ENCODE assay signal across 30 mouse cellular contexts in the genomic region with DNA sequence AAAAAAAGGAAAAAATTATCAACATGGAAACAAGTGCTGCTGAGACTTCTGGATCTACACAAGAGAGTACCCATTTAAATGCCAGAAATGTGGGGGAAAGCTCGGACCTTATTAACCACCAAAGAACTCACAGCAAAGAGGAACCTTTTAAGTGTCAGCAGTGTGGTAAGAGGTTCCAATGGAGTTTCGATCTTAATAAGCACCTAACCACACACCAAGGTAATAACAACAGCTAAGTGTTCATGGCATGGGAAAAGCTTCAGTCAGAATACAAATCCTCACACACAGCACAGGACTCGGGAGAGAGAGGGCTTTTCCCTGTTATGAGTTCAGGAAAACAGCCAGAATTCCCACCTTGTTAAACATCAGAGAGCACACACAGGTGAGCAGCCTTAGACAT. TPM values are rescaled to one million over a fixed set of nuclear protein-coding genes. Genes with fewer than 3 reads are reported as not detected.
"Had no signal": no experiment of that assay in that cellular context is flagged by ENCODE, and none has a peak within 500 bp of the region (broad histone marks: within the 10 kb centered on the region; RNA-seq: fewer than 3 reads in every experiment).

No protein-coding gene starts in this region.

- ATAC-seq: liver, postnatal 0 days; lung, postnatal 0 days had no signal

- DNase-seq: kidney, adult 8-10 months; kidney, postnatal 10 days; kidney, postnatal 36 days; layer of hippocampus, postnatal 36 days; left cerebral cortex, postnatal 4 days; liver, postnatal 0 days; lung, embryonic 14.5 days; midbrain, embryonic 14.5 days; thymus, adult 2 months; thymus, postnatal 25 days had no signal

RNA-seq across cellular contexts. Expression of a gene that starts 54.3 kb away (rescaled TPM):
- total RNA-seq: layer of hippocampus, adult 8-10 months; layer of hippocampus, postnatal 10 days; layer of hippocampus, postnatal 36 days; left cerebral cortex, adult 2 months; left cerebral cortex, postnatal 14 days; left cerebral cortex, postnatal 4 days; megakaryocyte progenitor cell, adult 5-6 weeks; megakaryocyte-erythroid progenitor cell, adult 5-6 weeks; midbrain, postnatal 0 days had no signal
- polyA plus RNA-seq: kidney, embryonic 15.5 days; limb, embryonic 12.5 days; limb, embryonic 15.5 days; liver, embryonic 11.5 days; liver, embryonic 14.5 days; liver, postnatal 0 days; lung, embryonic 14.5 days; lung, postnatal 0 days; midbrain, embryonic 11.5 days; midbrain, embryonic 14.5 days; midbrain, postnatal 0 days; neural tube, embryonic 11.5 days; neural tube, embryonic 14.5 days; small intestine, adult 2 months; spleen, adult 2 months; stomach, embryonic 16.5 days; testis, adult 2 months; thymus, adult 2 months had no signal

RNA-seq across cellular contexts. Expression of a gene that starts 58.5 kb away (rescaled TPM):
- total RNA-seq: layer of hippocampus, adult 8-10 months; layer of hippocampus, postnatal 10 days; layer of hippocampus, postnatal 36 days; left cerebral cortex, adult 2 months; left cerebral cortex, postnatal 14 days; left cerebral cortex, postnatal 4 days; megakaryocyte-erythroid progenitor cell, adult 5-6 weeks; midbrain, postnatal 0 days had no signal
- polyA plus RNA-seq: limb, embryonic 12.5 days; lung, embryonic 14.5 days; lung, postnatal 0 days; midbrain, embryonic 11.5 days; midbrain, embryonic 14.5 days; midbrain, postnatal 0 days; neural tube, embryonic 14.5 days; testis, adult 2 months had no signal
